Mouse (Mus musculus): Measurements from ENCODE around the gene Ssb. TPM values are rescaled to one million over a fixed set of nuclear protein-coding genes. Genes with fewer than 3 reads are reported as not detected.

The Ssb gene
- 26.3 TPM in 1 of 2 replicates, not detected in the other for polyA plus RNA-seq (2012; ENCODE audit: insufficient read depth, low replicate concordance)

GRCm38 (mm10) chr2:69861485-69862091 lies at the start of gene Ssb:
TSS of gene Ssb (plus strand) at chr2:69861562.
- Histone ChIP-seq H3K36me3 (replicated peaks; ENCODE audit: low read length) (peaks cover 21% of the 10 kb centered on the region), H3K4me3 (replicated peaks) (peak within 1 kb of the TSS; percentile 97), H3K4me1 (peaks cover 41% of the 10 kb centered on the region), H3K9me3 (no peaks in the 10 kb centered on the region), H3K27me3 (replicated peaks) (no peaks in the 10 kb centered on the region)
- TF ChIP-seq GATA1 (IDR thresholded peaks at IDR 0.05; ENCODE audit: borderline replicate concordance, low read length) (no peak), FLI1 (IDR thresholded peaks at IDR 0.05; ENCODE audit: low read length) (no peak)

GRCm38 (mm10) chr2:69816575-69816974 lies 44.8 kb upstream of the Ssb start:
- H3K4me1 ChIP-seq, result peaks cover 26% of the 10 kb centered on the region
- H3K9me3 ChIP-seq, result no peaks in the 10 kb centered on the region
- no peaks in the 10 kb centered on the region for H3K36me3 ChIP-seq (replicated peaks; ENCODE audit: low read length)
- peak overlapping the region; percentile 4 for H3K4me3 ChIP-seq (replicated peaks)
- TF ChIP-seq FLI1 (IDR thresholded peaks at IDR 0.05; ENCODE audit: low read length), result no peak
- no peak for TF ChIP-seq GATA1 (IDR thresholded peaks at IDR 0.05; ENCODE audit: borderline replicate concordance, low read length)
- H3K27me3 ChIP-seq (replicated peaks), result no peaks in the 10 kb centered on the region

DNA sequence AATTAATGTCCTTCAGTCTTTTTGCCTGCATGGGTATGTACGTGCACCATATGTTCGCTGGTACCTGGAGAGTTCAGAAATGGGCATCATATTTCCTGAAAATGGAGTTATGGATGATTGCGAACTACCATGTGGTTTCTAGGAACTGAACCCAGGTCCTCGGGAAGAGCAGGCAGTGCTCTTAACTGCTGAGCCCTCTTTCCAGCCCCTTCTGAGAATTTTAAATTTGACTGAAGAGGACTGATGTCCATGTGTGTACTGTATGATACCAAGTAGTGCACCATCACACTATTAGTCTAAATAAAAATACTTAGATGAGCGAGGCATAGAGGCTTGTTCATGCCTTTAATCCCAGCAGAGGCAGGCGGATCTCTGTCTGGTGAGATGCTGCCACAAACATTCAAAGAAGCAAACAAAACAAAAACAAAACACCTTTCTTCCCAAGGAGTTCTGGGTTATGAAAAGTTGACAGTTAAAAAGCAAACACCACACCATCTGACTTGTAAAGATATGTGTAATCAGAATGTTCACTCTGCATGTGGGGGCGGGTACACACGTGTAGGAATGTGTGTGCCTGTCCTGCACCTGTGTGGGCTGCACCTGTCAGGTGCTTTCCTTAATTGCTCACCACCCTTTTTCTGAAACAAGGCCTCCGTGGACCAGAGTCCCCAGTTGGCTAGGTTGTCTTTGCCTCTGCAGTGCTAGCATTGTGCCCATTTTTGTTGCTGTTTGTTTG lies 42.8 kb upstream of the Ssb start:
- TF ChIP-seq GATA1 (IDR thresholded peaks at IDR 0.05; ENCODE audit: borderline replicate concordance, low read length), result no peak
- TF ChIP-seq FLI1 (IDR thresholded peaks at IDR 0.05; ENCODE audit: low read length), result no peak
- Histone ChIP-seq H3K27me3 (replicated peaks) (no peaks in the 10 kb centered on the region), H3K36me3 (replicated peaks; ENCODE audit: low read length) (no peaks in the 10 kb centered on the region), H3K4me1 (peaks cover 41% of the 10 kb centered on the region), H3K4me3 (replicated peaks) (no peak overlapping the region), H3K9me3 (no peaks in the 10 kb centered on the region)

- Histone ChIP-seq H3K36me3 (replicated peaks; ENCODE audit: low read length) (peaks cover 7% of the 10 kb centered on the region), H3K4me1 (peaks cover 51% of the 10 kb centered on the region), H3K9me3 (no peaks in the 10 kb centered on the region), H3K27me3 (replicated peaks) (no peaks in the 10 kb centered on the region), H3K4me3 (replicated peaks) (no peak overlapping the region)
- TF ChIP-seq FLI1 (IDR thresholded peaks at IDR 0.05; ENCODE audit: low read length) (no peak), GATA1 (IDR thresholded peaks at IDR 0.05; ENCODE audit: borderline replicate concordance, low read length) (no peak)
Measured at GRCm38 (mm10) chr2:69820201-69820600, 41.2 kb upstream of the Ssb start.

DNA sequence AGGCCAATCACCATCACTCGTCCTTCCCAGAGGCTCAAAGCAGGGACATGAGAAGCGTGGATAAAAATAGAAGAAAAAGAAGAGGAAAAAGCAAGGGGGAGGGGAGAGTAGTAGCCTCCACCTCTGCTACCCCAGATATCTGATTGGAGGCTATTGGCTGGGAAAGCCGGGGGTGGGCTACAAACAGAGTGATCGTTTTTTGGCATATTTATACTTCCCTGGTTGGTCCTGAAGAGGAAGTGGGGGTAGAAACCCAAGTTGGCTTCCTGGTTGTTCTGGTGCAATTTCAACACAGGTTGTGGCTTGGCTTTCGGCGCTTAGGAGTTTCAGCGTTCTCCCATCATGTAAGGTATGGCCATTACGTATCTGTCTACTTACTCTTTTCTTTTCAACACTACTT lies 39.7 kb upstream of the Ssb start, which contains the start of gene Klhl23:
Gene Klhl23 (plus strand): TSS at position 234 of the 400 bp plus-strand sequence.
- no peaks in the 10 kb centered on the region for H3K9me3 ChIP-seq

GRCm38 (mm10) chr2:69822361-69823128 lies 38.8 kb upstream of the Ssb start:
- peaks cover 19% of the 10 kb centered on the region for H3K36me3 ChIP-seq (replicated peaks; ENCODE audit: low read length)
- H3K4me1 ChIP-seq, result peaks cover 48% of the 10 kb centered on the region
- H3K9me3 ChIP-seq, result no peaks in the 10 kb centered on the region
- H3K4me3 ChIP-seq (replicated peaks), result peak overlapping the region; percentile 92
- no peaks in the 10 kb centered on the region for H3K27me3 ChIP-seq (replicated peaks)
- TF ChIP-seq FLI1 (IDR thresholded peaks at IDR 0.05; ENCODE audit: low read length), result no peak
- no peak for TF ChIP-seq GATA1 (IDR thresholded peaks at IDR 0.05; ENCODE audit: borderline replicate concordance, low read length)

More for the DNA sequence above, 39.7 kb upstream of the Ssb start, which contains the start of gene Klhl23:
- Histone ChIP-seq H3K4me1 (peaks cover 49% of the 10 kb centered on the region), H3K4me3 (replicated peaks) (peak within 1 kb of the TSS; percentile 92), H3K36me3 (replicated peaks; ENCODE audit: low read length) (peaks cover 17% of the 10 kb centered on the region), H3K27me3 (replicated peaks) (no peaks in the 10 kb centered on the region)
- TF ChIP-seq FLI1 (IDR thresholded peaks at IDR 0.05; ENCODE audit: low read length) (no peak), GATA1 (IDR thresholded peaks at IDR 0.05; ENCODE audit: borderline replicate concordance, low read length) (no peak)

GRCm38 (mm10) chr2:69823129-69823677 lies 38.2 kb upstream of the Ssb start:
- Histone ChIP-seq H3K4me3 (replicated peaks) (peak overlapping the region; percentile 92), H3K9me3 (no peaks in the 10 kb centered on the region), H3K36me3 (replicated peaks; ENCODE audit: low read length) (peaks cover 24% of the 10 kb centered on the region), H3K4me1 (peaks cover 45% of the 10 kb centered on the region), H3K27me3 (replicated peaks) (no peaks in the 10 kb centered on the region)
- no peak for TF ChIP-seq GATA1 (IDR thresholded peaks at IDR 0.05; ENCODE audit: borderline replicate concordance, low read length)
- no peak for TF ChIP-seq FLI1 (IDR thresholded peaks at IDR 0.05; ENCODE audit: low read length)

- no peaks in the 10 kb centered on the region for H3K9me3 ChIP-seq
- H3K4me1 ChIP-seq, result peaks cover 40% of the 10 kb centered on the region
- no peak overlapping the region for H3K4me3 ChIP-seq (replicated peaks)
- H3K27me3 ChIP-seq (replicated peaks), result no peaks in the 10 kb centered on the region
- peaks cover 47% of the 10 kb centered on the region for H3K36me3 ChIP-seq (replicated peaks; ENCODE audit: low read length)
- TF ChIP-seq FLI1 (IDR thresholded peaks at IDR 0.05; ENCODE audit: low read length), result no peak
- TF ChIP-seq GATA1 (IDR thresholded peaks at IDR 0.05; ENCODE audit: borderline replicate concordance, low read length), result no peak
Measured at GRCm38 (mm10) chr2:69825898-69826297, 35.5 kb upstream of the Ssb start.

GRCm38 (mm10) chr2:69826380-69826779 lies 35.0 kb upstream of the Ssb start:
- TF ChIP-seq FLI1 (IDR thresholded peaks at IDR 0.05; ENCODE audit: low read length), result no peak
- no peak for TF ChIP-seq GATA1 (IDR thresholded peaks at IDR 0.05; ENCODE audit: borderline replicate concordance, low read length)
- H3K9me3 ChIP-seq, result no peaks in the 10 kb centered on the region
- H3K27me3 ChIP-seq (replicated peaks), result no peaks in the 10 kb centered on the region
- no peak overlapping the region for H3K4me3 ChIP-seq (replicated peaks)
- H3K36me3 ChIP-seq (replicated peaks; ENCODE audit: low read length), result peaks cover 51% of the 10 kb centered on the region
- peaks cover 39% of the 10 kb centered on the region for H3K4me1 ChIP-seq

Measured in megakaryocyte, embryonic 14.5 days (primary cell).